Mouse (Mus musculus) heart, postnatal 4 days (tissue): Measurements from ENCODE around the gene Ptprm. TPM values are rescaled to one million over a fixed set of nuclear protein-coding genes. Genes with fewer than 3 reads are reported as not detected.

ENCODE experiments used
- DNase-seq: peaks from one replicate; pipeline ENCODE4 v3.0.0; 2021
- total RNA-seq, 2 experiments: library from RNA; stranded (reverse); gene quantifications; 2 replicates each; pipeline ENCODE4 v1.2.3; 2021

Gene Ptprm
- total RNA-seq, 2 experiments from 2014 or later = 103 to 110 TPM

DNA sequence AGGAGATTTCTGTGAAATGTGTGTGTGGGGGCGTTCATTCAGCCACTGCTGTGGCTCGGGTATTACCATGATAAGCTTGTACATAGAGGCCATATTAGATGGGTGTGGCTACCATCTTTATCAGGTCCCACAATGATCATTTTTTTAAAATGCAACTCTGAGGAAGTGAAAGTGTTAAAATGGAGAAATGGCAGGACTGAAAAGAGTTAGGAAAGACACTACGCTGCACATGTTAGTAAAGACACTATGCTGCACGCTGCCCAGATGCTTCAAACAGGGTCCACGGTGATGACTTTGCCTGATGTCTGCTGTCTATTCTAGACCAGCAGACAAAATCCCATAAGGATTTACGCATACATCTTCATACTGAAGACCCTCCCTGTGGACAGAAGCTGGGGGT lies 298.6 kb downstream of the Ptprm start:
- DNase-seq = no peak

DNA sequence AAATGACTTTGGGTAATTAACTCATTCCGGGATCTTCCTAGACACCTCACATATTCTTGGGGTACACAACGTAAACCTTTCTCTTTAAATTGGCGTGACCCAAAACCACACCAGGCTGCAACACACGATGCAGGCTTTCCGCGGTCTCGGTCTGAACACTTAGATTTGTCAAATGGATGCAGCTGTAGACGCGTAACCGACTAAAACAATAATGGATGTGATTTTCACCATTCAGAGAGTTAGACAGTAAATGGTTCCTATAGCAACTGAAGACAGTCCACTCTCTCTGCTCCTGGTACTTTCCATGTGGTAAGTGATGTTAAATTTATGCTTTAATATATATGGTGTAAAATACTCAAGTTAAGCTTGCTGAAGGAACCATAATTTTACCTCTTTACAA lies 300.1 kb downstream of the Ptprm start:
- DNase-seq = no peak

DNA sequence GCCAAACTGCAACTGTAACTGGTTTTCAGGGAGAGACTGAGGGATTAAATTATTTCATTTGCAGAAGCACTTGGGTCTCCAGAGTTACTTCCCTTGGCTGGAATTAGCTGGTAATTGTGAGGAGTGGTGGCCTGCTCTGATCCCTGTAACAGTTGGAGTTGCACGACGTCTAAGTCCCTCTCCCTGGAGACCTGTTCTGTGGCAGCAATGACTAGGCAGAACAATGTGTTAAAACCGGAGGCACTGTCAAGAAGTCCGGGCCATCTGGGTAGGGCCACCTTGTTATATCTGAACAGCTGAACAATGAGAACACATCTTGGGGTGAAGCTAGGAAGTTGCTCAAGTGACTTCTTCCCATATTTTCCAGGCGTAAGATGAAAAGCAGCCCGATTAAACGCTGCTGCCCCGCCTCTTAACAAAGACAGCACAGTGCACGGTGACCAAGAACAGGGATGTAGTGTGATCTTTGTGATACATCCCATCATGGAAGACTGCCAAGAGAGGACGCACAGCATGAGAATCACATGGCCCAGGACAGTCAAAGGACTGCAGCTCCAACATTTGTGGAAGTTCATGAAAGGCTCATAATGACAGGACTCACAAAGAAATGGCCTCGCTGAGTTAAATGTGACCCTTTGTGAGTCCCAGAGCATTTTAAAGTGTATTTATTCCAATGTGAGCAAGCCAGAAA lies 301.5 kb downstream of the Ptprm start:
- peak; percentile 11 for DNase-seq

DNA sequence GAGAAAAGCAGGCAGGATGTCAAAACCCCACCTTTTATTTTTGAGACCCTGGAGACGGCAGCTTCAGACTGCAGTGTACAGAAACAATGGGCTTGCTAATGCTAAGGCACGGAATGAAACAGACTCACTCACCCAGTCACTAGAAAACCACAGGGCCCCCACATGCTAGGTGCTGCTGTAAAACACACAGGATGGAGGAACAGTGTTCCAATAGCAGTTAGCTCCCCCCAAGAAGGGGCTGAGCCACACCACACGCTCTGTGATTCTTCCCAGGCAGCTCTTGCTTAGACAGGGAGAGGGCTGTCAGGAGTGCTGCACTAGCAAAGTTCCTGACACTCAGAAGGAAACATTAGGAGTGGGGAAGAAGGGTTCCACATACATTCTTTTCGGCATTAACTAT lies 306.6 kb downstream of the Ptprm start:
- no peak for DNase-seq

DNA sequence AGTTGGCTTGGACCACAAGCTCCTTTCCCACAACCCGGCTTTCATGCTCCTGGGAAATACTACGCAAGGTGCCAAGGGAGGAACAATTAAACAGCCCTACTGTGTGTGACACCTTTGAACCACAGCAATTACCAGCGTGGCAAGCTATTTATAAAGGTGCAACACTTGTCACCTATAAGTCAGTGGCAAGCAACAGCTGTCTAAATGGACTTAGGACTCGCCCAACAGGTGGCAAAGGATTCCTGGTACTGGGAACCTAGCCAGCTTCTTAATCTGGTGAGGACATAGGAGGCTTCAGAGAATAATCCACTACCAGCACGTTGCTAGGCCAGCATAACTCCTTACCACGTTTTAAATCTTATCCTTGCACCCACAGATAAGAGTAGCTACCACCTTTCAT lies 315.7 kb downstream of the Ptprm start:
- no peak for DNase-seq

DNA sequence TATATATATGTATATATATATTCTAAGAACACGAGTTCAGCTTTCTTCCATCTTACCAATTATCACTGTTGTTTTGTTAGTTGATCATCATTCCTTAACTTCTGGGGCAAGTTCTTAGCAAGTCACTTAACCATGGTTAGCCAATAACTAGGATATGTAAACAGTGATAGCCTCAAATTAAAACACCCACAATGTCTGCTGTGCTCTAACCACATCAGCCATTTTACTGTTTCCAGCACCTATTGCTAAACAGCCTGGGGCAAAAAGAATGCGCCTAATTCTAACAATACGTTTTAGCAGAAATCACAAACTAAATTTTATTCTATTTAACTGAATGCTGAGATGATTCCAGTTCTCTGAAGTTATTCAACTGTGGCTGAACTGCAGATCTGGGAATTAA lies 320.7 kb downstream of the Ptprm start:
- DNase-seq = no peak

DNA sequence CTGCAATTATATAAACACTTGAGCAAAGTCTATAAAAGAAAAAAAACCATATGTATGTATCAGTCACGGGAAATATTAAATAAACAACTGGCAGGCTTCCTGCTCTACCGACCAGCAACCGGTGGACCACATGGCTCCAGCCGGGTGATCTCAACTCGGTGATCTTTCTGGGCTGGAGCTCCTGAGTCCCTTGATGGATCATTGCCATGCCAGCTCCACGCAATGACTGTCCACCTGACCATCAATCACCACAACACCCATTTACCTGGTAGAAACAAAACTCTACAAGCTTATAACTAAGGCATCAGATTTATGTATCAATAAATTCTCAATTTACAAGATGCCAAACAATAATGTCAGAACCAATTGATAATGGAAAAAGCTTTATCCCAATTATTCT lies 322.2 kb downstream of the Ptprm start:
- no peak for DNase-seq

DNA sequence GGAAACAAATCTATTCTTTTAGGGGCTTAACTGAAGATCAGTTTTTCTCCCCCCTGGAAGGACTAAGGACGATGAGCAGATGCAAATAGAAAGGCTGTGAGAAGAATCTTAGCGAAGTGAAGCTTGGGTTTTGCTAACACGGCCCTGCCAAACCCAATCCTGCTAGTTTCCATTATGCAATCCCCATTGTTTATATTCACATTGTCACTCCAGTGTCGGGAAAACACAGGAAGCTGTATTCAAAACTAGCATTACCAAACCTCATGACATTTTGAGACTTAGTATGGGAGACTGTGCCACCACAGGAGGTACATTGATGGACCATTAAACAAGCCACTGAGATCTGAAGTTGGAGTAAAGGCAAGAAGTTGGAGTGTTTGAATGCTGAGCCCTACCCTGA lies 322.9 kb downstream of the Ptprm start:
- no peak for DNase-seq

DNA sequence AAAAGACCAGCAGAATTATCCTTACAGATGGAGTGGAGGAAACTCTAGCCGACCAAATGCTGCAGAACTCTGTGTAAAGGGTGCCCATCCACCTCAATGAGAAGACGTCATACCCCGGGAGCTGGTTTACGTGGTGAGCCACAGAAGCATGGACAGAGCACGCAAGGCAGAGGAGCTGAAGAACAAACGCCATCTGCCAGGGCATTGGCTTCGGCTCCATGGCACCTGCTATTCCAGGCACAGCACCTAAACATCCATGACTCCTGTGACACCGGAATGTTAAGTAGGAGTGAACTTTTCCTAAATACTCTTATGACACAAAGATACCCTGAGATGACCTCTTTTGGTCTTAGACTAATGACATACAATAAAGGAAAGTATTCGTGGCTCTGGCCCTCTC lies 327.0 kb downstream of the Ptprm start:
- DNase-seq = no peak

DNA sequence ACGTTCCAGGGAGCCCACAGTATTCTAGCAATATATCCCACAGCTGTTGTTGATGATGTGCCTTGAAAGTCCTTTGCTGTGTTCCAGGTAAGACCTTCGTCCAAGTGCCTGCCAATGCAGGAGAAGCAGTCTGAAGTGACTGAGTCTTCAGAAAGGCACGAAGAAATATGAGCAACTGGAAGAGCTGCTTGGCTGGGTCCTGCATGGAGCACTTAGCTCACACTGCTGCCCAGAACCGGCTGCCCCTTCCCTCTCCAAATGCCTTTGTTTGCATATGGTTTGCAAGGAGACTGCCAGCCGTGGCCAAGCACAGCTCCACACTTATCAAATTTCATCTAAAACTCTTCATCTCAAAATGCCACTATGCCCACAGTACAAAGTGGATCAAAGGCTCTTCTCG lies 337.8 kb downstream of the Ptprm start:
- no peak for DNase-seq

DNA sequence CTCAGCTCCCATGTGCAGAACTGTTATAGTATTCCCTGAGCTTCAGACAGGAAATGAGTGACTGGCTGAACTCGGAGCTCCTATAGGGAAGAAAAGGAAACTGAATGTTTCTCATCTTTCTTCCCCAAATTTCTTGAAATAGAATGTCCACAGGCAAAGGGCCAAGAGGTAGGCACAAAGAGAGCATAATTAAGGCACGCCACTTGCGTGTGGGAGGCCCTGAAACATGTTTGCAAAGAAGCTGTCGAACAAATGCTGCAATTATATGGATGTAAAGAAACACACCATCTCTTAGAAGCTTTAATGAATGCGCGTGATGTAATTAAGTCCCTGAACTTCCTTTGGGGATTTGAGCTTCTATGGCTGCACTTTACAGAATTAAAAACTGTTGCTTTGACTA lies 341.0 kb downstream of the Ptprm start:
- DNase-seq = no peak

DNA sequence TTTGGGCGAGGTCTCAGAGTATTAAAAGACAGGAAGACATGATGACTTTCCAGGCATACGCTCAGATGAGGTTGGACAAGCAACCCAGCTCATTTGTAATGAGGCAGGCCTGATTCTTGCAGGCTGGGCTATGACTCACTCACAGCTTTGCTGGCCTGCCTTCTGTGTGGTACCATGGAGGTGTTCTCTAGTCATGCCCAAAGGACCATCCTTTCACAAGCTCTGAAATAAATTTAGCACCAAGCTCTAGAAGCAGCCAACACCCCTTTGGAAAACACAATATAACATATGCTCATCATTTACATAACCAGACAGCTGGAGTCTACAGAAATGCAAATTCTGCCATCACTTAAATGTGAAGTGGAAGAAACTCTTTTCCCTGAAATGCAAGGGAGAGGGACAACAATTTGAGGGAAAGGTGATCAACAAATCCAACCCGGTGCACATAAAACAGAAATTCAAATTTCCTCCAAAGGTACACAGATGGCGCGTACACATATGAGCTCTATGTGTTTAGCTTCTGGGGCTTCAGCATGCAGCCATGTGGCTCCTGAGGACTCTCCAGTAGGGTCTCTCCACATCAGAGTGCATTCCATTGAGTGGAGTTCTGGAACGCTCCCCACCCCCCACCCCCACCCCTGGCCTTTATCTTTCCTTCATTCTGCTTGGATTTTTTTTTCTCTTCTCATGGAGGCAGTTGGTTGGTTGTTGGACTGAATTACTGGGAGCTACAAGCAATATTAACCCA lies 342.2 kb downstream of the Ptprm start:
- no peak for DNase-seq

DNA sequence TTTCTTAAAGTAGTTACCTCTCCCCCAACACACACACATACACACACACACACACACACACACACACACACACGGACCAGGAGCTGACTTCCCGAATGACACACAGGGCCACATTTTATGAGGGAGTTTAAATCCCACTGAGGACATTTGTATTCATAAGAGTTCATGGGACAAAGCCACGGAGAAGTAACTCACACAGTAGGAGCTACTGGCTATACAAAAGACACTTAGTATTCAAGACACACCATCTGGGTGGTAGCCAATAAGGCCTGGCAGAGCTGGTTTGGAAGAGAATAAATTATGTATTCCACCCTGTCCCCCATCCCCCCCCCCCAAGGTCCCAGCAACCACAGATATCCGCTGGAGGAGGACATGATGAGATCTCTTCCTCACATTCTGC lies 344.1 kb downstream of the Ptprm start:
- DNase-seq = no peak

DNA sequence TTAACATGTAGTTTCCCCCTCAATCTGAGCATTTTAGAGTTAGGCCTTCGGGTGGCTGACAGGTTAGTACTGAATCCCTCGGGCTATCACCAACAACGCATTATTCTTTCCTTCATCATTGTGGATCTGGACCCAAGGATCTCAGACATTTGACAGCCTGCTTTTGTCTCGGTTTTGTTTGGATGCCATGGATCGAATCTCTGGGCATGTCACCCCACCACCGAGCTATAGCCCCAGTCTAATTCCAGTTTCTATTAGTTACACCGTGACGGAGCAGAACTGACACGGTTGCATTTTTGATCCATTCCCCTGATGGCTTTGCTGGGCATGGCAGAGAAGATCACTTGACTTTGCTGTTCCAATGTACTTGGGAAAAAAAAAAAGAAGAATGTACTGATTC lies 346.1 kb downstream of the Ptprm start:
- no peak for DNase-seq

DNA sequence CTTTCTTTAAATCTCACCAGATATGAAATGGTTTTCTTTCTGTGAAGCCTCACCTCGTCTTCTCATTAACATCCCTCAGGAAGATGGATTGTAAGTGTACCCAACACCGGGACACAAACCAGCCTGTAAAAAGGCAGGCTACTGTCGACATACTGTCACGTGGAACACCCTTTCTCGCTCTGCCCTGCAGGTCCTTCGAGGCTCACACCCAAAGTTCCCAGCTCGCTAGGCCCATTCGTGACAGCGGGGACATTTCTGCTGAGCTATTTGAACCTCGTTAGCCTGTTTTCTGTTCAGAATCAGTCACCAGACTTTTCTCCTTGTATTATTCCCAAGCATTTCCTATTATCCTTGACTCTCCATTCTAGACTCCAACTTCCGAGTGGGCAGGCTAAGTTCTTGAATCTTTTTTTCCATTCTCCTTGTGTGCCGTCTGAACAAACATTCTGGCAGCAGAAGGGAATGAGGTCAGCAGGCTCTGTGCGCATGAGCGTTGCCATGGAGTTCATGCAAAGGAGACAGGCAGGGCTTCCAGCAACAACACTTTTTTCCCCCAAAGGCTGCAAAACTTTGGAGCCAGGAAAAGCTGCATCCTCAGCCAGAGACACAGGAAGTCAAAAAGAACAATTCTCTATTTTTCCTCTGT lies 347.4 kb downstream of the Ptprm start:
- DNase-seq = peak; percentile 92

DNA sequence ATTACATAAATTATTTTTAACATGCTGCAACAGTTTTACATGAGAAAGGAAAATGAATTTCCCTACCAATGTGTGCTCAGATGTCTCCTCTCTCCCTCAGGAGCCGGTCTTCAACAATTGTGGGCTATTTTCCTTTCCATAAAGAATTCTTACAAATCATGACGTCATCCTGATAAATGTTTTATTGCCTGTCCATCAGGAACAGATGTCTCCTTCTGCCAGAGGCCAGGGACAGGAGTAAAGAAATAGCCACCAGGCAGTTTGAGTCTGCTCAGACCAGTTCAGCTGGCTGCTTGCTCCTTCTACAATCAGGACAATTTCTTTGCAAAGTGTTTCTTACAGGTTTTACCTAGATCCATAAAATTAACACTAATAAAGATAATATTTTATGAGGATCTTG lies 357.4 kb downstream of the Ptprm start:
- DNase-seq = no peak

DNA sequence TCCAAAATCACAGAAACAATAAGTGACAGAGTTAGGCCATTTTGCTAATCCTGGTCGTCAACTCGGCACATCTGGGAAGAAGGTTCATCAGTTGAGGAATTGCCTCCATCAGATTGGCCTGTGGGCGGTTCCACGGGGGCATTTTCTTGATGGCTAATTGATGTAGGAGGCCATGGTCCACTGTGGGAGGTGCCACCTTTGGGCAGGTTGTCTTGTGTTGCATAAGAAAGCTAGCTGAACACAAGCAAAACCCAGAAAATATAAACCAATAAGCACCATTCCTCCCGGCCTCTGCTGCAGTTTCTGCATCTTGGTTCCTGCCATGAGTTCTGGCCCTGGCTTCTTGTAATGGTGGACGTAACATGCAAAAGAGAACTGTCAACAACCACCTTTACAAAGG lies 358.2 kb downstream of the Ptprm start:
- no peak for DNase-seq

DNA sequence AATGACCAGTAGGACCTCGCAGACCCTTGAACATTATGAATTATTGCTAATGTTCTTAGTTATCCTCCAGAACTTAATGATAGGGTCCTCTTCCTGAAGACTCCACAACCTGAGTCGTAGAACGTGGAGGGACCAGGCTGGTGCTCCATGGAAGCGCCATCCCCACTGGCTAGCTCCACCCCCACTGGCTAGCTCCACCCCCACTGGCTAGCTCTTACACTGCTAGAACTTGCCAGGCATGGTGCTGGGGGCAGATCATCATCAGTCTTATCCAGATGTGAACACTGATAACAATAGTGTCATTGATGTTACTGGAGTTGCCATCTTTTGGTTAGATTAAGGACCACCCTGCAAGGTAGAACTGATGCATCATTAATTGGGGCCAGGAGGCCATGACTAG lies 362.4 kb downstream of the Ptprm start:
- no peak for DNase-seq

DNA sequence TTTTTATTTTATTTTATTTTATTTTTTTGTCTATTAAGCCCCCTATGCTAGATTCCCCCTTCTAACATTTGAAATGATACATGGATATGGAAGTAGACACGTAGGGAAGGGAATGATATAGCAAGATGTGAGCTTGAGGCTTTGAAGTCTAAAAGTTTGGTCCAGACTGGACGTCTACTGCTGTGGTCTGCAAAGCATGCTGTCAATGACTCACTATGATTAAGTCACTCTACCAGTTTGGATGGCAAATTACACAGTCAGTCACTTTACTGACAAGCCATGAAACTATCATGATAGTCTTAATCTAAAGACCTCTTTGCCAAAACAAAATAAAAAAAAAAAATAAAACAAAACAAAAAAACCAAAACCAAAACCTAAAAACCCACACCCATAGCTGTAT lies 363.5 kb downstream of the Ptprm start:
- no peak for DNase-seq

DNA sequence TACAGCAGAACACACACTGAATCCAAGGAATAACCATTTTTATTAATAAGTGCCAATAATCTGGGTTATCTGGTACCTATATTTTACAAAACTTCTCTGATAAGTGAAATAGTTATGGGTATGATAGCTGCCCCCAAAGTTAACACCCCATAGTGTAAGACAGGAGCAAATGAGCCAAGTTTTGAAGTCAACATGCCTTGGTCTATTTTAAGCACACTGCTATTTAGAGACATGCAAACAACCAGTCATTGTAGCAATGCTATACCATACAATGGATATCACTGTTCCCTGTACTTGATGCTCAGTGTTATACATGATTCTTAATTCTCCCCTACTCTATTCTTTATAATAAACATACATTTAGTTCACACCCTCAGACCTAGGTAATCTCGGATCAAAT lies 366.2 kb downstream of the Ptprm start:
- no peak for DNase-seq

DNA sequence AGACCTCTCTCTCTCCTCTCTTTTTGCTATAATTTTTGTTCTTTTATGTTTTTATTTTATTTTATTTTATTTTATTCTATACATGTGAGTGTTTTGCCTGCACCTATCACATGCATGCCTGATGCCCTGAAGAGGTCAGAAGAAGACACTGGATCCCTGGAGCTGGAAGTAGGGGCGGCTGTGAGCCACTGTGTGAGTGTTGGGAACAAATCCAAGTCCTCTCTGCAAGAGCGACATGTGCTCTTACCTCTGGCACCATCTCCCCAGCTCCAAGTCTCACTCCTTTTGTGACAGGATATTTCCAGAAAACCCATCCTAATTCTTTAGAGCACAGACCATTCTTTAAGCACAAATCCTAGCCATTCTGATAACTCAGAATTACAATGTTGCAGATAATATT lies 372.6 kb downstream of the Ptprm start:
- DNase-seq = peak; percentile 16

DNA sequence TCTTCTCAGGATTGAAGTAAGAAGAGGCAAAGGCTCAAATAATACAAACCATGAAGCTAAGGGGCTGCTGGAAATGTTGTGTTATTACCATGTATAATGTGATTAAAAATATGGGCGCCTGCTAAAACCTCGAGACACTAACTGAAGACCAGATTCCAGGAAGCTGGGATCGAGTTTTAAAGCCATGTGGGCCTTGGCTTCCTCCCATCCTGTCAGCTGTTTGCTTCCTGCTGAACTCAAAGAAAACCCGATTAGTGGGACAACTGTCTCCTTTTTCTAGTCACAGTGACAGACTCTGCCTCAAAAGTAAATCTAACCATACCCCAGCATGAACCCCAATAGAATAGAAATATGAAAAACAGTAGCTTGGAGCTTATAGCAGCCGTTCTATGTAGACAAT lies 374.3 kb downstream of the Ptprm start:
- DNase-seq = peak; percentile 31

DNA sequence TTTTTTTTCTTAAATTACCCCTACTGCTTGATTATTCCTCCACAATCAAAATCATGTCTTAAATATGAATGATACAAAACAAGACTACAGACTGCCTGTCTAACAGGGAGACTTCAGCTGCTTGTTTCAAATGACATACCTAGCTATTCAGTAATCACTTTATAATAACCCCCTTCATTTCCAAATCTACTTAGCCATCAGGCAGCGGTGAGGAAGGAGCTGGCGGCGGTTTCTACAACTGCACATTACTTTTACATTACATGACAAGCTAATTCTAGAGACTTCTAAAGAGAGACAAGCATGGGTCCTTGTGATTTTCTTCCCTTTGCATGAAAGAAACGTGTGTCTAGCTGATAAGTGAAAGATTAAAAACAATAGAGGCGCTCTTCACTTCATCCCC lies 377.8 kb downstream of the Ptprm start:
- no peak for DNase-seq

DNA sequence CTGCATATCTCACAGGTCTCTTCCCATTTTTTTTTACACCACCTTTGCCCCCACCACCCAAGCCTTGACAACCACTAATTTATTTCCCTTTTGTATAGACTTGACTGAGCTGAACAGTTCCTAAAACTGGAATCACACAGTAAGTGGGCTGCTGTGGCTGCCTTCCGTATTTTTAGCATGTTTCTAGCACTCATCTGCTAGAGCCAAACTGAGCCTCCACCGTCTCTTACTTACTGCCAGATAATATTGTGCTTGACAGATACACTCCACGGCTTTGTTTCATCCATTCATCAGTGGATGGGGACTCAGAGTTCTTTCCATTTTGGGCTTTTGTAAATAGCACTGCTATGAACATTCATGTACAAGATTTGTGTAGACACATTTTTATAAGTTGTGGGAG lies 381.3 kb downstream of the Ptprm start:
- DNase-seq = no peak
